Comparison of ENCODE assay signal across 10 mouse cellular contexts in the genomic region with DNA sequence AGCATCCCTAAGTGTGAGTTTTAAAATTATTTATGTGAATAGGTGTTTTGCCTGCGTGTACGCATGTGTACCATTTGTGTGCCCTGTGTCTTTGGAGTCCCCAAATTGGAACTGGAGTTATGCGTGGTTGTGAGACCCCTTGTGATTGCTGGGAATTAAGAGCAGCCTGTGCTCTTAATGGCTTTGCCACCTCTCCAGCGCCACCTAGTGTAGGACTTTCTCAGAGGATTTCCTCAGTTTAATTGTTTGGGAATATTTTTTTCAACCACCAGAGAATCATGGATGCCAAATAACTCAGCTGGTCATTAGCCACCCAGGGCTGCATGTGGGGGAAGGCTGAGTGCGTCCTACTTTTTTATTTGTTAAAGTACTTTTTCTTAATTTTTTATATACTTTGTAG.
A peak's percentile ranks its signal among the peaks of the same experiment; 100 is the strongest.
DNase-seq lines count a peak whose midpoint lies in the region; ATAC-seq and TF ChIP-seq lines count a peak whose summit lies in the region.
"Had no signal": no experiment of that assay in that cellular context is flagged by ENCODE, and none has a peak within 500 bp of the region (broad histone marks: within the 10 kb centered on the region; RNA-seq: fewer than 3 reads in every experiment).

No protein-coding gene starts in this region.

- DNase-seq in CD4-positive helper T cell, adult 2 months (ENCODE audit: low read depth, low spot score): peak; percentile 52
- peak; percentile 57 for DNase-seq in WW6 (ENCODE audit: low read depth, low spot score)
- peak; percentile 27 to 60 for DNase-seq in cerebellum, postnatal 36 days
- peak; percentile 39 to 85 for DNase-seq in kidney, postnatal 25 days
- peak; percentile 52 for DNase-seq in lung, postnatal 25 days (ENCODE audit: low spot score)
- DNase-seq in urinary bladder, postnatal 10 days (ENCODE audit: low spot score): no peak

- no peaks in the 10 kb centered on the region for H3K4me1 ChIP-seq in intestine, postnatal 0 days (replicated peaks; ENCODE audit: control insufficient read depth, insufficient read depth, low read length)
- peaks cover 8% of the 10 kb centered on the region for H3K4me1 ChIP-seq in intestine, embryonic 16.5 days (ENCODE audit: control insufficient read depth, insufficient read depth, low read length)

- no peak overlapping the region for H3K4me3 ChIP-seq in intestine, postnatal 0 days (ENCODE audit: low read depth, low read length)
- H3K4me3 ChIP-seq in intestine, embryonic 16.5 days (ENCODE audit: low read length): no peak overlapping the region
- H3K4me3 ChIP-seq: embryonic facial prominence, embryonic 13.5 days; limb, embryonic 15.5 days had no signal

- no peak for ATAC-seq in intestine, postnatal 0 days
- no peak for ATAC-seq in intestine, embryonic 16.5 days

- 52% methylated on average over 5 of the region's 5 CpGs for WGBS in intestine, postnatal 0 days
- 50% methylated on average over 5 of the region's 5 CpGs for WGBS in intestine, embryonic 16.5 days

- H3K36me3 ChIP-seq in intestine, postnatal 0 days (ENCODE audit: control insufficient read depth, insufficient read depth): no peaks in the 10 kb centered on the region
- no peaks in the 10 kb centered on the region for H3K36me3 ChIP-seq in intestine, embryonic 16.5 days (ENCODE audit: control insufficient read depth, insufficient read depth, low read length)
- H3K36me3 ChIP-seq: embryonic facial prominence, embryonic 13.5 days; limb, embryonic 15.5 days had no signal

- no peak overlapping the region for H3K4me2 ChIP-seq in intestine, postnatal 0 days (replicated peaks; ENCODE audit: low read depth)
- no peak overlapping the region for H3K4me2 ChIP-seq in intestine, embryonic 16.5 days (ENCODE audit: low read depth, low read length)
- H3K4me2 ChIP-seq: embryonic facial prominence, embryonic 13.5 days; limb, embryonic 15.5 days had no signal

- no peak overlapping the region for H3K27ac ChIP-seq in intestine, postnatal 0 days (ENCODE audit: low read depth, low read length)
- no peak overlapping the region for H3K27ac ChIP-seq in intestine, embryonic 16.5 days (ENCODE audit: low read length)
- H3K27ac ChIP-seq: embryonic facial prominence, embryonic 13.5 days; limb, embryonic 15.5 days had no signal

- peak; percentile 80 for TF ChIP-seq CTCF in intestine, postnatal 0 days (IDR thresholded peaks at IDR 0.05; ENCODE audit: low read depth)

- H3K9me3 ChIP-seq in intestine, postnatal 0 days (ENCODE audit: control insufficient read depth): no peaks in the 10 kb centered on the region
- no peaks in the 10 kb centered on the region for H3K9me3 ChIP-seq in intestine, embryonic 16.5 days (ENCODE audit: control insufficient read depth, low read length)
- H3K9me3 ChIP-seq: embryonic facial prominence, embryonic 13.5 days; limb, embryonic 15.5 days had no signal

- no peaks in the 10 kb centered on the region for H3K27me3 ChIP-seq in intestine, postnatal 0 days (replicated peaks; ENCODE audit: control insufficient read depth, insufficient read depth, low read length)
- H3K27me3 ChIP-seq in intestine, embryonic 16.5 days (replicated peaks; ENCODE audit: control insufficient read depth, insufficient read depth, low read length): no peaks in the 10 kb centered on the region
- H3K27me3 ChIP-seq: embryonic facial prominence, embryonic 13.5 days; limb, embryonic 15.5 days had no signal

- no peak overlapping the region for H3K9ac ChIP-seq in intestine, postnatal 0 days (ENCODE audit: low read depth, low read length)
- no peak overlapping the region for H3K9ac ChIP-seq in intestine, embryonic 16.5 days (ENCODE audit: low read depth, low read length)
- H3K9ac ChIP-seq: embryonic facial prominence, embryonic 13.5 days; limb, embryonic 15.5 days had no signal
